Mouse (Mus musculus) thymus, adult 18-20 months (tissue): ENCODE data around the gene Grm8.
"Not testable (repeated sequence)": the region's sequence is repeated elsewhere in the genome, so short reads cannot be mapped to it uniquely, and the experiment has no call there.

Experiments used
- DNase-seq, 2 experiments: peaks; one replicate each; pipeline ENCODE4 v3.0.0; 2022; ENCODE audit warnings: mixed read lengths in 2 of 2

The Grm8 gene

GRCm38 (mm10) chr6:27819735-27820134 lies 315.2 kb downstream of the Grm8 start:
- not testable (repeated sequence) for DNase-seq

- no peak for DNase-seq
These were observed 322.2 kb downstream of the Grm8 start for GRCm38 (mm10) chr6:27812789-27813188.

- no peak for DNase-seq
These were observed 325.0 kb downstream of the Grm8 start for GRCm38 (mm10) chr6:27809996-27810395.

- DNase-seq, result no peak
These were observed 328.2 kb downstream of the Grm8 start for GRCm38 (mm10) chr6:27806741-27807140.

GRCm38 (mm10) chr6:27800881-27801572 lies 334.0 kb downstream of the Grm8 start:
- no peak for DNase-seq

- DNase-seq, result no peak
These were observed 336.2 kb downstream of the Grm8 start for GRCm38 (mm10) chr6:27798735-27799134.

GRCm38 (mm10) chr6:27789566-27789965 lies 345.4 kb downstream of the Grm8 start:
- DNase-seq, result no peak

GRCm38 (mm10) chr6:27789151-27789550 lies 345.8 kb downstream of the Grm8 start:
- no peak for DNase-seq

- DNase-seq, result no peak
These were observed 352.7 kb downstream of the Grm8 start for GRCm38 (mm10) chr6:27782251-27782650.

GRCm38 (mm10) chr6:27781371-27781770 lies 353.6 kb downstream of the Grm8 start:
- no peak for DNase-seq

- no peak for DNase-seq
These were observed 359.2 kb downstream of the Grm8 start for GRCm38 (mm10) chr6:27775646-27776271.

- DNase-seq, result no peak
These were observed 372.9 kb downstream of the Grm8 start for GRCm38 (mm10) chr6:27762061-27762460.

- DNase-seq, result no peak
These were observed 381.6 kb downstream of the Grm8 start for GRCm38 (mm10) chr6:27753290-27753829.

- DNase-seq, result no peak
These were observed 388.5 kb downstream of the Grm8 start for GRCm38 (mm10) chr6:27746493-27746892.

GRCm38 (mm10) chr6:27745693-27746451 lies 389.1 kb downstream of the Grm8 start:
- DNase-seq, result no peak

GRCm38 (mm10) chr6:27689382-27689781 lies 445.6 kb downstream of the Grm8 start:
- no peak for DNase-seq

- no peak for DNase-seq
These were observed 473.1 kb downstream of the Grm8 start for GRCm38 (mm10) chr6:27661747-27662435.

- no peak for DNase-seq
These were observed 477.5 kb downstream of the Grm8 start for GRCm38 (mm10) chr6:27657520-27657919.

GRCm38 (mm10) chr6:27646503-27646902 lies 488.5 kb downstream of the Grm8 start:
- no peak for DNase-seq

GRCm38 (mm10) chr6:27645054-27645453 lies 489.9 kb downstream of the Grm8 start:
- no peak for DNase-seq

- no peak for DNase-seq
These were observed 499.1 kb downstream of the Grm8 start for GRCm38 (mm10) chr6:27635898-27636297.

- no peak for DNase-seq
These were observed 517.5 kb downstream of the Grm8 start for GRCm38 (mm10) chr6:27617472-27617871.

GRCm38 (mm10) chr6:27580485-27580884 lies 554.5 kb downstream of the Grm8 start:
- DNase-seq, result no peak
